Comparison of ENCODE assay signal across 8 mouse cellular contexts in genomic region chr16:38346529-38347325, GRCm38 (mm10). TPM values are rescaled to one million over a fixed set of nuclear protein-coding genes. Genes with fewer than 3 reads are reported as not detected.
DNase-seq lines count a peak whose midpoint lies in the region; ATAC-seq lines count a peak whose summit lies in the region.

Cox17 (plus strand) TSS chr16:38346991.
Gm21987 (plus strand) TSS chr16:38347040.

- H3K9ac ChIP-seq in intestine, embryonic 14.5 days (ENCODE audit: low read length): peak within 1 kb of the TSS; percentile 78

- no peaks in the 10 kb centered on the region for H3K9me3 ChIP-seq in intestine, embryonic 14.5 days (ENCODE audit: control insufficient read depth, low read length)

- DNase-seq in adrenal gland, adult 18-20 months (ENCODE audit: low spot score in 2 of 2): peak; percentile 85
- peak; percentile 97 for DNase-seq in embryo, embryonic 11 days
- peak; percentile 93 for DNase-seq in gastrocnemius, postnatal 25 days
- peak; percentile 87 for DNase-seq in intestine, embryonic 14.5 days (ENCODE audit: low spot score)
- peak; percentile 93 to 95 for DNase-seq in left cerebral cortex, postnatal 14 days (ENCODE audit: low spot score in 2 of 2)
- DNase-seq in mesoderm, embryonic 11.5 days (ENCODE audit: low read depth, low spot score): peak; percentile 93
- DNase-seq in right cerebral cortex, postnatal 36 days (ENCODE audit: low spot score in 2 of 2): peak; percentile 90 to 94
- peak; percentile 92 for DNase-seq in yolk sac, embryonic 10.5 days (ENCODE audit: low spot score)

- H3K27me3 ChIP-seq in intestine, embryonic 14.5 days (replicated peaks; ENCODE audit: control insufficient read depth, insufficient read depth, low read length): no peaks in the 10 kb centered on the region

- WGBS in intestine, embryonic 14.5 days: 2% methylated on average over 35 of the region's 35 CpGs

- H3K4me1 ChIP-seq in intestine, embryonic 14.5 days (replicated peaks; ENCODE audit: control insufficient read depth, insufficient read depth, low read length): peaks cover 14% of the 10 kb centered on the region

- H3K4me3 ChIP-seq in intestine, embryonic 14.5 days (ENCODE audit: low read depth, low read length): peak within 1 kb of the TSS; percentile 85

- peak within 1 kb of the TSS; percentile 87 for H3K27ac ChIP-seq in intestine, embryonic 14.5 days (ENCODE audit: low read depth)

- peak; percentile 92 for ATAC-seq in intestine, embryonic 14.5 days (replicated peaks; ENCODE audit: low FRiP score, low TSS enrichment, low read depth)

- intact Hi-C loops in left cerebral cortex, postnatal 14 days (cut with DNase I): loop anchor here (2.0 to 5.0 kb wide), 2 partner anchors 136 to 160 kb away; no protein-coding TSS in a partner anchor

- H3K4me2 ChIP-seq in intestine, embryonic 14.5 days (ENCODE audit: low read length): peak within 1 kb of the TSS; percentile 74

- H3K36me3 ChIP-seq in intestine, embryonic 14.5 days (ENCODE audit: control insufficient read depth, insufficient read depth, low read length): peaks cover 27% of the 10 kb centered on the region

RNA-seq across cellular contexts. Expression of gene Cox17, which starts in this region (rescaled TPM):
- total RNA-seq in adrenal gland, adult 18-20 months (2021): 100 to 1,000 TPM; 342 to 359 TPM
- total RNA-seq in gastrocnemius, postnatal 25 days (2021): 100 to 1,000 TPM; 143 to 154 TPM
- polyA plus RNA-seq in intestine, embryonic 14.5 days (2014; fragmentation: Nextera tagmentation; extraction: Ambion mirVana): 176 and 187 TPM in 2 replicates
- total RNA-seq in left cerebral cortex, postnatal 14 days (2021): 10 to 100 TPM; 88.0 to 89.4 TPM

RNA-seq across cellular contexts. Expression of gene Gm21987, which starts in this region (rescaled TPM):
- total RNA-seq in adrenal gland, adult 18-20 months (2021): not detected
- not detected for total RNA-seq in gastrocnemius, postnatal 25 days (2021)
- 0.68 TPM in 1 of 2 replicates, not detected in the other for polyA plus RNA-seq in intestine, embryonic 14.5 days (2014; fragmentation: Nextera tagmentation; extraction: Ambion mirVana)
- total RNA-seq in left cerebral cortex, postnatal 14 days (2021): not detected

Comparison
In these comparisons a context has a peak if more than half of its experiments do, and no peak if none do; other contexts are left out.
1. Peak in every context shown above with its lines: DNase-seq, ATAC-seq, H3K4me3 ChIP-seq and H3K27ac ChIP-seq.